Mouse (Mus musculus): ENCODE results near the gene Eme2.

Eme2 gene

GRCm38 (mm10) chr17:24897600-24897999 is 2.7 kb upstream of the Eme2 start:
- in situ Hi-C loops (cut with MboI, MseI): no loop called here

GRCm38 (mm10) chr17:24896993-24897269 is 2.0 kb upstream of the Eme2 start:
- in situ Hi-C loops (cut with MboI, MseI): no loop called here

GRCm38 (mm10) chr17:24896241-24896992 is 1.5 kb upstream of the Eme2 start, which contains the start of gene Nme3:
Gene Nme3 (plus strand): TSS chr17:24896500.
- in situ Hi-C loops (cut with MboI, MseI): no loop called here

- in situ Hi-C loops (cut with MboI, MseI): no loop called here
These were observed 819 bp upstream of the Eme2 start for GRCm38 (mm10) chr17:24895571-24896240.

- in situ Hi-C loops (cut with MboI, MseI): no loop called here
These were observed 559 bp downstream of the Eme2 start for GRCm38 (mm10) chr17:24894061-24894994.

- in situ Hi-C loops (cut with MboI, MseI): no loop called here
These were observed 1.6 kb downstream of the Eme2 start for GRCm38 (mm10) chr17:24893276-24893675.

GRCm38 (mm10) chr17:24892785-24893184 is 2.1 kb downstream of the Eme2 start:
- in situ Hi-C loops (cut with MboI, MseI): no loop called here

GRCm38 (mm10) chr17:24891321-24891720 is 3.6 kb downstream of the Eme2 start:
- in situ Hi-C loops (cut with MboI, MseI): no loop called here

GRCm38 (mm10) chr17:24890151-24891092 is 4.5 kb downstream of the Eme2 start:
- in situ Hi-C loops (cut with MboI, MseI): no loop called here

- in situ Hi-C loops (cut with MboI, MseI): no loop called here
These were observed 6.0 kb downstream of the Eme2 start for GRCm38 (mm10) chr17:24888862-24889261.

- in situ Hi-C loops (cut with MboI, MseI): no loop called here
These were observed 7.4 kb downstream of the Eme2 start for GRCm38 (mm10) chr17:24887291-24888080.

- in situ Hi-C loops (cut with MboI, MseI): no loop called here
These were observed 8.0 kb downstream of the Eme2 start for GRCm38 (mm10) chr17:24886932-24887271.

GRCm38 (mm10) chr17:24886134-24886931 is 8.6 kb downstream of the Eme2 start, which contains the start of the genes Nubp2 and Spsb3:
Gene Nubp2 (minus strand): TSS chr17:24886349.
Gene Spsb3 (plus strand): TSS chr17:24886643.
- in situ Hi-C loops (cut with MboI, MseI): no loop called here

GRCm38 (mm10) chr17:24885356-24886133 is 9.3 kb downstream of the Eme2 start:
- in situ Hi-C loops (cut with MboI, MseI): no loop called here

- in situ Hi-C loops (cut with MboI, MseI): no loop called here
These were observed 10.5 kb downstream of the Eme2 start for GRCm38 (mm10) chr17:24884391-24884790.

GRCm38 (mm10) chr17:24881738-24882440 is 13.0 kb downstream of the Eme2 start:
- in situ Hi-C loops (cut with MboI, MseI): no loop called here

GRCm38 (mm10) chr17:24878531-24878930 is 16.4 kb downstream of the Eme2 start:
- in situ Hi-C loops (cut with MboI, MseI): no loop called here

- in situ Hi-C loops (cut with MboI, MseI): no loop called here
These were observed 16.8 kb downstream of the Eme2 start for GRCm38 (mm10) chr17:24878117-24878397.
